Mouse (Mus musculus) bone marrow, adult 2 months (tissue): ENCODE data around the gene Kcnk10. TPM values are rescaled to one million over a fixed set of nuclear protein-coding genes. Genes with fewer than 3 reads are reported as not detected.

Source experiments
- H3K27ac ChIP-seq: fragments of 200-500 bp; 2 replicates; pipeline ENCODE4 v1.5.1; 2012; ENCODE audit warnings: low read depth, mild to moderate bottlenecking, control low read depth, inconsistent platforms, low read length; ENCODE audit not compliant: control insufficient read depth, poor library complexity, insufficient read depth
- H3K4me1 ChIP-seq: fragments of 200-500 bp; 2 replicates; pipeline ENCODE4 v1.6.1; 2011; ENCODE audit warnings: low read length; ENCODE audit not compliant: control insufficient read depth, insufficient read depth
- H3K4me3 ChIP-seq: fragments of 200-500 bp; replicated peaks from 2 replicates; pipeline ENCODE3; 2011; ENCODE audit warnings: mild to moderate bottlenecking, low read depth, low read length, control low read depth; ENCODE audit not compliant: control insufficient read depth
- CTCF ChIP-seq: fragments of 200-500 bp; IDR thresholded peaks from 2 replicates; pipeline ENCODE4 v1.5.1; 2011; ENCODE audit warnings: low read length, control low read depth; ENCODE audit not compliant: control insufficient read depth, insufficient read depth
- POLR2A ChIP-seq: fragments of 200-500 bp; IDR thresholded peaks from 2 replicates; pipeline ENCODE4 v1.6.1; 2011; ENCODE audit warnings: low read depth, mild to moderate bottlenecking, control low read depth, low read length, borderline replicate concordance; ENCODE audit not compliant: control insufficient read depth
- WGBS: fragments of 180-500 bp; shearing (Covaris S2); methylation state at CpG from one replicate; pipeline ENCODE4 v1.1.7; 2018; 5-methylcytosine and 5-hydroxymethylcytosine counted together
- polyA plus RNA-seq: library from polyadenylated mRNA; stranded (reverse); fragments of >200 nt; gene quantifications from 2 replicates; pipeline ENCODE4 v1.2.4, GENCODE M21; 2011; ENCODE audit warnings: low replicate concordance; ENCODE audit not compliant: missing spikeins, insufficient read depth, insufficient read length

Gene Kcnk10
- polyA plus RNA-seq, 1 experiment = not detected

- Histone ChIP-seq H3K4me1 (no peaks in the 10 kb centered on the region; the same call in 1 of the 2 replicates), H3K4me3 (no peak overlapping the region), H3K27ac (no peak overlapping the region)
- no peak for TF ChIP-seq CTCF
- no peak for TF ChIP-seq POLR2A
- 66% methylated on average over 5 of the region's 5 CpGs for WGBS
These were observed 28.6 kb upstream of the Kcnk10 start for GRCm38 (mm10) chr12:98606595-98607290.

- 78% methylated on average over 1 of the region's 1 CpGs for WGBS
- Histone ChIP-seq H3K4me1 (no peaks in the 10 kb centered on the region; the same call in 1 of the 2 replicates), H3K27ac (no peak overlapping the region), H3K4me3 (no peak overlapping the region)
- TF ChIP-seq CTCF = no peak
- no peak for TF ChIP-seq POLR2A
These were observed 27.2 kb upstream of the Kcnk10 start for GRCm38 (mm10) chr12:98605264-98605663.

GRCm38 (mm10) chr12:98602114-98602513 lies 24.0 kb upstream of the Kcnk10 start:
- Histone ChIP-seq H3K27ac (no peak overlapping the region), H3K4me3 (no peak overlapping the region), H3K4me1 (no peaks in the 10 kb centered on the region; the same call in 1 of the 2 replicates)
- 26% methylated on average over 6 of the region's 6 CpGs for WGBS
- TF ChIP-seq CTCF (no peak), POLR2A (no peak)

- WGBS = 75% methylated on average over 5 of the region's 5 CpGs
- H3K27ac ChIP-seq = no peak overlapping the region
These were observed 22.8 kb upstream of the Kcnk10 start for GRCm38 (mm10) chr12:98600861-98601260.

GRCm38 (mm10) chr12:98591016-98591415 lies 12.9 kb upstream of the Kcnk10 start:
- no peak for TF ChIP-seq POLR2A
- WGBS = 69% methylated on average over 2 of the region's 2 CpGs
- Histone ChIP-seq H3K4me3 (no peak overlapping the region), H3K27ac (no peak overlapping the region), H3K4me1 (no peaks in the 10 kb centered on the region)

More at GRCm38 (mm10) chr12:98600861-98601260, 22.8 kb upstream of the Kcnk10 start:
- H3K4me1 ChIP-seq = no peaks in the 10 kb centered on the region
- H3K4me3 ChIP-seq = no peak overlapping the region
- no peak for TF ChIP-seq CTCF
- TF ChIP-seq POLR2A = no peak

GRCm38 (mm10) chr12:98588573-98588972 lies 10.5 kb upstream of the Kcnk10 start:
- TF ChIP-seq CTCF (no peak), POLR2A (no peak)

GRCm38 (mm10) chr12:98585302-98585701 lies 7.2 kb upstream of the Kcnk10 start:
- no peak overlapping the region for H3K27ac ChIP-seq
- 35% methylated on average over 3 of the region's 3 CpGs for whole genome bisulfite sequencing

More at GRCm38 (mm10) chr12:98588573-98588972, 10.5 kb upstream of the Kcnk10 start:
- no peak overlapping the region for H3K27ac ChIP-seq
- no peaks in the 10 kb centered on the region for H3K4me1 ChIP-seq
- 62% methylated on average over 6 of the region's 6 CpGs for WGBS
- no peak overlapping the region for H3K4me3 ChIP-seq

GRCm38 (mm10) chr12:98575942-98576550 lies 2.1 kb downstream of the Kcnk10 start:
- WGBS = 58% methylated on average over 8 of the region's 8 CpGs
- Histone ChIP-seq H3K4me3 (no peak overlapping the region), H3K4me1 (peaks cover 3% of the 10 kb centered on the region; the same call in 1 of the 2 replicates), H3K27ac (no peak overlapping the region)
- TF ChIP-seq CTCF = no peak
- no peak for TF ChIP-seq POLR2A

More at GRCm38 (mm10) chr12:98585302-98585701, 7.2 kb upstream of the Kcnk10 start:
- no peak overlapping the region for H3K4me3 ChIP-seq
- no peak for TF ChIP-seq CTCF
- TF ChIP-seq POLR2A = no peak
- no peaks in the 10 kb centered on the region for H3K4me1 ChIP-seq
